ENCODE assay signal across 23 mouse cellular contexts in the genomic region with DNA sequence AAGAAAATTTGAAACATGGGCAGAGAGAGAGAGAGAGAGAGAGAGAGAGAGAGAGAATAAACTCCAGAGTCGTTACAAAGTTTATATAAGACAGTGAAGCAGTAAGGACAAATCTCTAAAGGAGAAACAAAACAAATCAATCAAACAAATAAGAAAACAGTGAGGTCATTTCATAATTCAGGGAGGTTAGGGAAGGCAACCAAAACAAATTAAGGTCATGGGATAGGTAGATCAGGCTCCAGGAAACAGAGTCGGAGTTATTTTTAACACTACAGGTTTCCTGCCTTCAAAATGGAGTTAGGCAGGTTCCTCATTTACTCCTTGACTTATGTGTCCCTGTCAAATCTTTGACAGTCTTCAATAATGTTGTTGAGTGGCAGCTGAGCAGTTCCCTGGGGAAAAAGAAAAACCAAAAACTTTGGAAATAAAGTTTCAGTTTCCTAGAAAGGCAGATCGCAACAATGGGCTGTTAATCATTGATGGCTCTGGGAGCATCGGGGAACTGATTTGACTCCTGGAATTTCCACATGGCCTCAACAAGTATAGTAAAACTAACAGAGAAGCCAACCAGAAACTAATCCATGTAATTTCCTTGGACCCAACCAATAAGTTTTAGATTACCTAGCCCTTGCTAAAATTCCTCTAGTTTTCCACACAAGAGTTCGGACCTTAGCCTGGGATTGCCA.
"Had no signal": no experiment of that assay in that cellular context is flagged by ENCODE, and none has a peak within 500 bp of the region (broad histone marks: within the 10 kb centered on the region; RNA-seq: fewer than 3 reads in every experiment).

No protein-coding gene starts in this region.

- H3K9me3 ChIP-seq: hindbrain, embryonic 15.5 days; limb, embryonic 12.5 days; limb, embryonic 15.5 days; lung, embryonic 15.5 days; midbrain, embryonic 10.5 days; midbrain, embryonic 13.5 days; neural tube, embryonic 13.5 days had no signal

- ATAC-seq: intestine, postnatal 0 days; midbrain, embryonic 13.5 days; midbrain, embryonic 16.5 days had no signal

- H3K27me3 ChIP-seq: hindbrain, embryonic 15.5 days; limb, embryonic 12.5 days; limb, embryonic 15.5 days; lung, embryonic 15.5 days; megakaryocyte, embryonic 14.5 days; midbrain, embryonic 13.5 days; neural tube, embryonic 13.5 days had no signal

- H3K4me1 ChIP-seq: hindbrain, embryonic 15.5 days; limb, embryonic 12.5 days; limb, embryonic 15.5 days; lung, embryonic 15.5 days; megakaryocyte, embryonic 14.5 days; midbrain, embryonic 13.5 days; neural tube, embryonic 13.5 days had no signal

- H3K4me2 ChIP-seq: hindbrain, embryonic 15.5 days; limb, embryonic 12.5 days; limb, embryonic 15.5 days; lung, embryonic 15.5 days; midbrain, embryonic 13.5 days; neural tube, embryonic 13.5 days had no signal

- H3K27ac ChIP-seq: hindbrain, embryonic 15.5 days; left cerebral cortex, adult 2 months; limb, embryonic 12.5 days; limb, embryonic 15.5 days; liver, embryonic 14.5 days; lung, embryonic 15.5 days; midbrain, embryonic 10.5 days; midbrain, embryonic 13.5 days; neural tube, embryonic 13.5 days had no signal

- H3K9ac ChIP-seq: hindbrain, embryonic 15.5 days; limb, embryonic 12.5 days; limb, embryonic 15.5 days; liver, embryonic 14.5 days; lung, embryonic 15.5 days; midbrain, embryonic 13.5 days; neural tube, embryonic 13.5 days had no signal

- H3K36me3 ChIP-seq: hindbrain, embryonic 15.5 days; limb, embryonic 12.5 days; limb, embryonic 15.5 days; lung, embryonic 15.5 days; midbrain, embryonic 10.5 days; midbrain, embryonic 13.5 days; neural tube, embryonic 13.5 days had no signal

- DNase-seq: layer of hippocampus, postnatal 36 days; left cerebral cortex, postnatal 4 days; lung, adult 18-20 months; lung, postnatal 10 days; lung, postnatal 36 days; retina, postnatal 1 day; right cerebral cortex, postnatal 25 days; spleen, adult 18-20 months; thymus, adult 18-20 months; thymus, postnatal 36 days had no signal

- H3K4me3 ChIP-seq: hindbrain, embryonic 15.5 days; left cerebral cortex, adult 2 months; limb, embryonic 12.5 days; limb, embryonic 15.5 days; lung, embryonic 15.5 days; megakaryocyte, embryonic 14.5 days; midbrain, embryonic 10.5 days; midbrain, embryonic 13.5 days; myocyte; neural tube, embryonic 13.5 days had no signal
